Mouse (Mus musculus): Measurements from ENCODE around the gene Cfap126.
A peak's percentile ranks its signal among the peaks of the same experiment; 100 is the strongest.

Cfap126 gene

DNA sequence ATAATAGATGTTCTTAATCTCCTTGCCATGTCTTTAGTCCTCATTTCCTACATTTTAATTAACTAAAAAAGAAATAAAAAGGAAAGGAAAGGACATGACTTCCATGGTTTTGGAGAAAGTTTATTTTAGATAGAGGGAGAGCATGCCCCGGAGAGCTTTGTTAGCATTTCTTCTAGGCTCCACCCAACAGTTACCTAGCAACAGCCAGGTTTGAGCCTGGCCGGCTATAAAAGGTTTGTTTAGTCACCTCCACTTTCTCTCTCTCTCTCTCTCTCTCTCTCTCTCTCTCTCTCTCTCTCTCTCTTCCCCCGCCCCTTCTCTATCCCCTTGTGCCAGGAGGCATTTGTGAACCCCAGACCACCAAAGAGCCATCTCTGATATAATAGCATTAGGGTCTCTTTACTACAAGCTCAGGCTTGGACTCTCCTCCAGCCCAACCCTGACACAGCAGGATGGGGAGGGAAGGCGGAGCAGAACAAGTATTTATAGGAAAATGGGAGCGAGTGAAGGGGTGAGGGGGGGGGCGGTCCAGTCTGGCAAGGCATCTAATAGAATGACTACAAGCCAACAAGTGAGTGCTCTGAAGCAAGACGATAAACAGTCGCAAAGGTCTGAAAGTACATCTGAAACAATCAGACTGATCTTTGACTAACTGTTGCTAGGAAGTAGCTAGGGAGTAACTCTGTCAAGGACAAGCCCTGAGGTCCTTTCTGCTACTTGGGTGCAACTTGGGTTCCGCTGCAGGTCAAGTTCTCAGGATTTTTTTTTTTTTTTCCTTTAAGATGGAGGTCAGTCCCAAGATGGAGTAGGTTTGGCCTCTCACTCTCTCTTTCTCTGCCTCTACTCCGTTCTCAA is 17.4 kb upstream of the Cfap126 start:
- peak; percentile 53 for DNase-seq

DNA sequence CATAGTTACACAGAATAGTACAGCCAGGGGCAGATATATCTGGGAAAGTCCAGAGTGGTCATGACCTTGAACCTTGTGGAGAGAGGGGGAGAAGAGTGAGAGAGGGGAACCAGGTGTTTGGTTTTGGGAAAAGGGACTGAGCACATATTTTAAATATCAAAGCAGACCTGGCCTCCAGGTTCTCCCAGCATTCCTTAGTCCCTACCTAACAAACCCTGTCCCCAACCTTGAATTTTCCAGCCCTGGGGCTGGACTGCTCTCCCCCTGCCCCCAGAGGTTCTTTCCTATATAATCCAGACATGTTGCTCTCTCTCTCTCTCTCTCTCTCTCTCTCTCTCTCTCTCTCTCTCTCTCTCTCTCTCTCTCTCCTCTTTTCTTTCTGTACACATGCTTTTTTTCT is 16.6 kb upstream of the Cfap126 start:
- DNase-seq, result no peak

DNA sequence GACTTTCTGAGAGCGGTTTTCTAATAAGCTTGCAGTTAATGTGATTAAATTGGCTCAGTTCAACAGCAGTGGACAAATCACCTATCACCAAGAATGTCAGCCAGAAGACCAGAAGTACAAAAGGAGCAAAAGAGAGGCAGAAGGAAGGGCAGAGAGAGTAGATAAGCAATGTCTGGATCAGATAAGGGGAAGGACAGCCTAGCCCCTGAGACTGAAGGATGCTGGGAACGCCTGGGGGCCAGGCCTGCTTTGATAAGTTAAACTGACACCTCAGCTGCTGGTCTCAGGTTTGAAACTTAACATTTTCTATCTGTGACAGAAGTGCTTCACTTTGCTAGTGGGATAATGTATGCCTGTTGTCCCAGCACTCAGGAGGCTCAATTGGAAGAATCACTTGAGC is 16.1 kb upstream of the Cfap126 start:
- no peak for DNase-seq

DNA sequence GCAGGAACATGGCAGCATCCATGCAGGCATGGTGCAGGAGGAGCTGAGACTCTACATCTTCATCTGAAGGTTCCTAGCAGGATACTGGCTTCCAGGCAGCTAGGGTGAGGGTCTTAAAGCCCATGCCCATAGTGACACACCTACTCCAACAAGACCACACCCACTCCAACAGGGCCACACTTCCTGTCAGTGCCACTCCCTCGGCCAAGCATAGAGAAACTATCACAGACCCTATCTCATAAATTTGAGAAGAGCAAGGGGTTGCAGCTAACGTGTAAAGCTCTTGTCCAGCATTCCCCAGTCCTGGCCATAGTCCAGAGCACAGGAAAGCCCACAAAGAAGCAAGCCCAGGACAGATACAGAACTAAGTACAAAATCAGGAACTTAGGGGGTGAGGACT is 12.7 kb upstream of the Cfap126 start:
- no peak for DNase-seq

DNA sequence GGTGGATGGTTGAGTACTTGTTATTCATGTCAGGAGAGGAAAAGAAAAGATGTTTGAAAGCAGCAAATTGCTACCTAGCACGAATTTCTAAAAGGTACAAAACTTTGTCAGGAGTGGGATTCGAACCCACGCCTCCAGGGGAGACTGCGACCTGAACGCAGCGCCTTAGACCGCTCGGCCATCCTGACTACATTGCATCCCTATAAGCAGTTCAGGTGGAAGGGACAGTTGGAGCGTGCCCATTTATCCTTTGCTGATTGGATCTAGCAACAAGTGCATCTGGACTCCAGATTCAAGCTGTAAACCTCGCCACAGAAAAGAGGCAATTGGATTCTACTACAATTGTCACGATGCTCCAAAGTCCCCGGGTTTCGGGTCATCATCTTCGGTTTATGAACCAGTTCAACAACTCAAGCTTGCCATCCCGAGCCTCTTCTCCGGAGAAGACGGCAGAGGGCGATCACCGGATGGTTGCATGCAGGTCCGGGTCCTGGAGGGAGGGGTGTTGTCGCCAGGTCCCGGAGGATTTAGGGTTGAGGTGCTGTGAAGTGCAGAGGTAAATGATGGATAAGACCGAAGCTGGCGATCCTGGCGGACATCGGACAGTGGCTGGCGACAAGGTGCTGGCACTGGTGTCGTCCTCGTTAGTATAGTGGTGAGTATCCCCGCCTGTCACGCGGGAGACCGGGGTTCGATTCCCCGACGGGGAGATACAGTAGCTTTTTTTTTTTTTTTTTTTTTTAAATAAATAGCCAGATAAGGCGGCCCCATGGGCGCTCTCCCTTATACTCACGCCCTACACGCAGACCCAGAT is 11.8 kb upstream of the Cfap126 start:
- DNase-seq, result peak; percentile 90

DNA sequence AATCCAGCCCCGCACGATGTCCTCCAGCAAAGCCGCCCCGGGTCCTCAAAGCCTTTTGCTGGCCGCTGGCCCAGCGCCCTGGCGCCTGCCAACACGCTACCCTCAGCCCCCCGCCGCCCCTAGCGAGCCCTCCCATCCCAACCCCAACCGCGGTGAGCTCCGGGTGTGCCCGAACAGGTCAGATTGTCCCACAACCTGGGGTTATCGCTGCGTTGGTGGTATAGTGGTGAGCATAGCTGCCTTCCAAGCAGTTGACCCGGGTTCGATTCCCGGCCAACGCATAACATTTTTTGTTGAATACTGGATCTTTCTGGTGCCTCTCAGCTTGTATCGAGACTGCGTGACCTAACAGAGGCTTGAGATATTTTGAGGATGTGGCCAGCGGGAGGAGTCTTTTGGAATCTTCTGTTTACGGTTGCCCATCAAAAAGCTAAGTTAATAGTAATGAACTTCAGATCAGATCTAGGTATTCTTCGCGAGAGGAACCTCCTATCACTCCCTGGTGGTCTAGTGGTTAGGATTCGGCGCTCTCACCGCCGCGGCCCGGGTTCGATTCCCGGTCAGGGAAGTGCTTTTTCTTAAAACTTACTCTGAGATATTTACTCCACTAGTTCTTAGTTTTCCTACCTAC is 11.1 kb upstream of the Cfap126 start:
- peak; percentile 90 for DNase-seq

DNA sequence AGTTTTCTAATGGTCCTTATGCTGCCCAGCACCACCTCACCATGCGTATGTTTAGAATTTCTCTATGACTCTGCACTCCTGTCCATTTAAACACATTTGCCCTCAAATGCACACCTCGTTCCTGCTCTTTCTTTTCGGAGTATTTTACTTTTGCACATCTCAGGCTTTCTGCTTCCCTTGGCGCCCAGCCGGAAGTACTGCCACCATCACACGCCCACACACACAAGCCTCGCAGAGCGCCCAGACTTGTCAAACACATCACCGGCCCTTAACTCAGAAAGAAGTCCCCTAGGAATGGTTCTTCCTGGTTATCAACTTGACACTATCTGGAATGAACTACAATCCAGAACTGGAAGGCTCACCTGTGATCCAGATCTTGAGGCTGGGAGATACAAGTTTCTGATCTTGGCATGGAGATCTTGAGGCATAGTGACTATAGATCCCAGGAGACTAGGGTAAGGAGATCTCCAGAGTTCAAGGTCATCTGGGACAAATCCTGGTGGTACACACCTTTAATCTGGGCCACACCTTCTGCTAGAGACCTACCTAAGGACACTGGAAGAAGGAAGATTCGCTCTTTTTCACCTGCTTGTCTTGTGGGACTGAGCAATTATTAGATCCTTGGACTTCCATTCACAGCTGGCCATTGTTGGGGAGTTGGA is 10.4 kb upstream of the Cfap126 start:
- no peak for DNase-seq

DNA sequence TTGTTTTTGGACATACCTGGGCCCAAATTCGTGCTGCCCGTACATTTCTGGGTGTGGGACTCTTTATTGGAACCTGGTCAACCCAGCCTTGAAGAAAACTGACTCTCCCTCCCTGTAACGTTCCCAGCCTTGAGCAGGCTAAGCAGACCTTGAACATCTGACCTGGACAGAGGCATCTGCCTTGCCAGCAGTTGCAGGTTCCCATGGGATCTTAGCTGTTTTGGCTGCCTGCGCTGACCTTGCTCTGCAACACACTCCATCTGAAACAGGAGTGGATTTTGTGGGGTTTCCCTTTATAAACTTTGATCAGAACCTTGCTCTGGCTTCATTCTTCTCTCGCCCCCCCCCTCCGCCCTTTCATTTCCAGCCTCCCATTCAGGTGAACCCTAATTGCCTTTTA is 8.5 kb upstream of the Cfap126 start:
- no peak for DNase-seq

DNA sequence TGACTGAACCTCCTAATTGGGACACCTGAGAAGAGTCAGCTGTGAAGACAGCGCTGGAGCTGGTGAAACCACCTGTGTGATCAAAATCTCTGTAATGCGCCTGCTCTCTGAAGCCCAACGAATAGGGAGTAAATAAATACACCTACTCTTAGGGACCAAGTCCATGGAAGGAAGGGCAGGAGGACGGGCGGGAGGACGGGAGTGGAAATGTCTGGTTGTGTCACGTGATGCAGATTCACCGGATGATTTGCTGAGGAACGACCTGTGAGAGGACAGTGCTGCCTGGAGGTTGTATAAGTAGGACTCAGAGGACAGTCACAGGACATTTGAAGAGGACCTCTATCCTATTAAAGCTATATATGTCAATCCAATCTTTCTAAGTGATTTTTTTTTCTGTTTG is 4.1 kb upstream of the Cfap126 start:
- no peak for DNase-seq

DNA sequence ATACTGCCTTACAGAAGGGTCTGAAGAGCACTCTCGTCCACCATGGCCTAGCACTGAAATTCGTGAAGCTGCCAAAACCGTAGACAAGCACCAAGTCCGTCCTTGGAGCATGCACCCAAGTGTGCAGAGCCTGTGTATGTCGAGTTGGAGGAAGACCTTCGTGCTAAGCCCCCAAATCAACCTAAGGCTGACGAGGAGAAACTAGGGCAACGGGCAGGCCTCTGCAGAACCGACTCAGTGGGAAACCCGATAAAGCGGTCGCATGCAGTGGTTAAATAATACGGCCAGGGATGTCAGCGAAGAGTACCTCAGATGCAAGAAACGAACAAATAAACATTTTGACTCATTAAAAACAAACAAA is 3.1 kb upstream of the Cfap126 start:
- no peak for DNase-seq

DNA sequence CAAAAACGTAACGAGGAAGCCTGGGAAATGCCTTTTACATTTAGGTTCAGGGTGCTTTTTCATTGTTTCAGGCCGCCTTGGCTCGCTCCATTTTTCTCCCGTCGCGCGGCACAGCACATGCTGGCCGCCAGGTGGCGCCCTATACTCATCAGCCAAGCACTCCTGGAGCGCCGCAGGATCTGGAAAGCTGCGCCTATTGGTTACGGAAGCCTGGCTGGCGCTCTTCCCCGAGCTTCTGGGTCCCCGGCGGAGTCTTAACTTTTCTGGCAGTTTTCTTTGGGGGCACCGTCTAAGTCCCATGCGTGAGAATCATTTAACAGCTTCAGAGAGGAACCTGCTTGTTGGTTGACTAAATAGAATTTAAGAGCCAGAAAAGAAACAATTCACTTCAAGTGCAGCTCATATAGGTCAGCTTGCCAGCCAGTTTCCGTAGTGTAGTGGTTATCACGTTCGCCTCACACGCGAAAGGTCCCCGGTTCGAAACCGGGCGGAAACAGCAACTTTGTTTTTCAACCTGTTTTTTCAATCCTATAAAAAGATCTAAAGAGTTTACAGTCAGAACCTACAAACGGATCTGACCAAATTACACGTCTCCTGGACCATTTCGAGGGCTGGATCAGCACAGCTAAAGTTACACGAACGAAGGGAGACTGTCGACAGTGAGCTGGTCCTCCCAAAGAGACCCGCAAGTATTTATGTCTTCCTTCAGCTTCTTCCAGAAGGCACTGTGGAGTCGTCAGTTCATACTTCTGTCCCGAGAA is 2.5 kb upstream of the Cfap126 start:
- peak; percentile 97 for DNase-seq

DNA sequence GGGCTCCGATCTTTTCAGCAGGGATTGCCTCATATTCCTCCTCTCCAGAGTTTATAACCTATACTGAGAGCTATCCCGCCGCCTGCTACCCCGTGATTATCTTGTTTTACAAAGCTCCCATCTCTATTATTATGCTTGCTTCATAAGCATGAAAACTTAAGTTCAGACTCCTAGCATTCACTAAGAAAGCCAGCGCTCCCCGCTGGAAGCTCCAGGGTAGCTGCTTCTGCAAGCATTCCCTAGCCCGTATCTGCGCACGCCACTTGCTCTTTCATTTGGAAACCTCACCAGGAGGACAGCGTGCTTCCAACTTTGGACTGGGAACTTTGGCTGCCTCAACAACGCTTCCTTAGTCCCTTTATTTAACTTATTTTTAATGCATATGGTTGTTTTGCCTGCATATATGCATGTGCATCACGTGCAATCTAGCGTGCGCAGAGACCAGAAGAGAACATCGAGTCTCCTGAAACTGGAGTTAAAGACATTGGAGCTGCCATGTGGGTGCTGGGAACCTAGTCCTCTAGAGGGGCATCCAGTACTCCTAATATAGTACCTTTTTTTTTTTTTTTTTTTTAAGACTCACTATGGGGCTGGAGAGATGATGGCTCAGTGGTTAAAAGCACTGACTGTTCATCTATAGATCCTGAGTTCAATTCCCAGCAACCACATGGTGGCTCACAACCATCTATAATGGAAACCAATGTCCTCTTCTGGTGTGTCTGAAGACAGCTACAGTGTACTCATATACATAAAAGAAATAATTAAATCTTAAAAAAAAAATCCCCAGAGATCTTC is 1.7 kb upstream of the Cfap126 start:
- DNase-seq, result peak; percentile 69

DNA sequence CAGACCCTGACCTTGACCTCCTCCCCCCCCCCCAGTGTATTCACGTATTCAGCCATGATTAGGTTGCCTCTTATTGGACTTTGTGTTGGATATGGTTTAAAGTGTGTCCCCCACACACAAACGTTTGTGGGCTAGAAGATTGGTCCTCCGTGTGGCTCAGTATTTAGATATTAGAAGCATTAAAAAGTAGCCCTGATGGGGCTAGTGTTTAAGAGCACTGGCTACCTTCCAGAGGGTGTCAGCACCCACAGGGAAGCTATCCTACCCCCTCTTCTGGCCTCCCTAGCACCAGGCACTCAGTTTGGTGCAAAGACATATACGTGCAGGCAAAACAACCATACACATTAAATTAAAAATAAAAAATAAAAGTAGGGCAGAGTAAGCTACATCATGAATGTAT is 732 bp upstream of the Cfap126 start:
- DNase-seq, result no peak

DNA sequence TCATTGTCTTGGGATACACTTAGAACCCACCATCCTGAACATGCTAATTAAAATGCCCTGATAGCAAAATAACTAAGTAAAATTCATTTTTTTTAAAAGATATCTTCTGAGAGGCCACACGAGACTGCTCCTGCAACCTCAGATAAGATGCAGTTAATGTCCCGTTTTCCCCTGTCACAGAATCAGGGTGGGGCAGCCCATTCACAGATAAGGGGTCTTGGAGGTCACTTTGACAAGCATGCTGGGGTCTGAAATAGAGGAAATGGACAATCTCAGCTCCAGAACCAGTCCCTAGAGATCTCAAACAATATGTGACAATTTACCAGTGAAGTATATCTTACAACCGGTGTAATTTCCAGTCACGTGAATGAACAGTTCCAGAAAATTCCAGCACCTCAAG is 2.6 kb downstream of the Cfap126 start:
- DNase-seq, result no peak

DNA sequence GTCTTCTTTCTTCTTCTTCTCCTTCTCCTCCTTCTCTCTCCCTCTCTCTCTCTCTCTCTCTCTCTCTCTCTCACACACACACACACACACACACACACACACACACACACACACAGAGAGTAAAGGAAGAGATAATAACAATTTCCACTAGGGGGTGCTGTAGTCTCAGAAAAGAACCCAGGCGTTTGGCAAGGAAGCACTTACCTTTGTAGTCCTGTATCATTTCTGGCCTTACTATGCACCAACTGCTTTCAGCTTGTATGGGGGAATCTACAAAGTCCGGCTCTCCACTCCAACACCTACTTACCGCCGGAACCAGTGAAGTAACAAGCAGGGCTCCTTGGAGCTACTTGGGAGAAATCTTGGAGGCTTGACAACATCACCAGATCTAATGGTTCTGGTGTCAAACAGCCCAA is 4.6 kb downstream of the Cfap126 start:
- DNase-seq, result peak; percentile 88

DNA sequence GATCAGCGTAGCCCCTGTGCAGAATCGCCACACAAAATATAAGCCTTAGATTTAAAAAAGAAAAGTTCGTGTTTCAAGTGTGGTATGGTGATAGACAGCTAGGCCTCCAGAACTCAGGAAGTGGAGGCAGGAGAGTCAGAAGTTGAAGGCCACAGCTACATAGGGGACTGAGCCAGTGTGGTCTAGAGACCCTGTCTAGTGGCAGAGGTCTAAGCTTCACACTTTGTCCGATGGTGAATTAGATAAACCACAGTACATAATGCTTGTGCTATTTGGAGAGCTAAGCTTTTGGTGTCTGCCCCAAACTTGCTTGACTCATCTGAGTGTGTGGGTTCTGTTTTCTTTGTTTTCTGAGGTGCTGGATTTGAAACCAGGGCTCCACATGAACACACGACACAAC is 5.3 kb downstream of the Cfap126 start:
- DNase-seq, result no peak

DNA sequence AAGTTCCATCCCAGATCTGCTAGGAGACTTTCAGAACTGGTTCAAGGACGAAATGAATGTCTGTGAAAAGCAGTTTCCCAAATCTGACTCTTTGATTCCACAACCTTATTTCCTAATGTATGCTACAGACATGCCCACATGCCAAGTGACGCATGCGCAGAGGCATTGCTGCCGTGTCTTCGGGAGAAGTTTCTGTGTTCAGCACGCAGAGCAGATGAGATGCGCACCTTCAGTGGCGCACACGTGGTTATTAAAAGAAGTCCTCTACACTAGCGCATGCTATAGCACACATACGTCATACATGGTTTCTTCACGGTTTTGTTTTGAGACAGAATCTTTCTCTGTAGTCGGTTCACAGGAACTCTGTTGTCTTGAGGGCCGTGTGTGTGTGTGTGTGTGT is 5.7 kb downstream of the Cfap126 start:
- DNase-seq, result no peak

DNA sequence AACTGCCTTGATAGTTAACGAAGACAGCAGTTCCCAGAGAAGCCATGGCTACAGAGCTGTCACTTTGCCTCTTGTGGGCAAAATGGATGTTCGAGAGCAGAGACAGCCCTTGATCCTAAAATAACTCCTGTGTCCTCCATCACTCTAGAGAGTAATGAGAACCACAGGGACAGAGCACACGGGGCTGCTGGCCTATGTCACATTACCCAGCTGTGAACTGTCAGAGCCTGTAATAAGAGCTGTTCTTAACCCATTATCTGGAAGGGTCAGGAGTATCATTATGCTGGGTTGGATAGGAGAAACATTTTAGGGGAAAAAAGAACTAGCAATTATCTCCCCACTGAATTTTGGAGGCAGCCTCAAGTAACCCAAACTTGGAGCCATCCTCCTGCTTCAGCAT is 7.2 kb downstream of the Cfap126 start:
- no peak for DNase-seq

DNA sequence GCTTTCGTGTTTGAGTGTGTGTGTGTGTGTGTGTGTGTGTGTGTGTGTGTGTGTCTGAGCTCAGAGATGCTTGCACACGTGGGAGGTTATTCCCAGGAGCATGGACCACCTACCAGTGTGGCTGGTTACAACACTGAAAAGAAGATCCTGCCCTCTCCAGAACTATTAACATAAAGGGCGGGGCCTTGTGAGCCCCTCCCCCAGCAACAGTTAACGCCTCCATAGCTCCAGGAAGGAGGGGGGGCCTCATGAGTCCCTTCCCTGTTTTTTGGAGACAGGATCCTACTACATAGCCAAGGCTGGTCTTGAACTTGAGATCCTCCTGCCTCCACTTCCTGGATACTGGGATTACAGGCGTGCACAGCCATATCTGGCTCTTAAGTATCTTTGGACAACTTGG is 8.1 kb downstream of the Cfap126 start:
- no peak for DNase-seq

DNA sequence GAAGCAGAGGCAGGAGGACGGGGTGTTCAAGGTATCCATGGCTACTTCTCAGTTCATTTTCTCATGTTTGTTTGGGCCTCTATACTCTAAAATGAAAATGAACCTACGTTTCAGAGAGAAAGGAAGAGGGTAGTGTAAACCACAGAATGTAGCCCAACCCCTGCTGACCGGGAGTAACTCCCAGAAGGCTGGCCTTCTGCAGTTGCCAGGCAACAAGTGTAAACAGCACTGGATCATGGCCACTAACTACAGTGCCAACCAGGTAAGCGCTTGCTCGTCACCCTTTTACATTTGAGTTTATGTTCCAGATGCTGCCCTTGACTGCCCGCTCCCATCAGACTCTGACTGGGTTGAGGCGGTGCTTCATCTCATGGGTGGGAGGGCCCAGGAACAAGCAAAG is 9.2 kb downstream of the Cfap126 start:
- DNase-seq, result peak; percentile 74

DNA sequence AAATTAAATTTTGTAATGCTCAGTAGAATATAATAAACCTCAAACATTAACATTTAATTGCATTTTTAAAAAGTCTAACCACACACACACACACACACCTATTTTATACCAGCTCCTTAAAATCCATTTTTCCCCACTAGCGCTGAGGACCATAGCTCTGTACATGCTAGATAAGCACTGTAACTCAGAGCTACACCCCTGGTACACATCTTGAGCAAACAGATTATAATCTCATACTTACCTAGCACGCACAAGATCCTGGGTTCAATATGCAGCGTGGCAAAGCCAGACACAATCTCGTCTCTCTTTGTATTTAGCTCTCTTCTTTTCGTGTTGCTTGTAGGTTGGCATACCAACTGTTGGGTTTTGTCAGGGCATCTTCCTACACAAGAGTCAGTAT is 10.7 kb downstream of the Cfap126 start:
- no peak for DNase-seq

DNA sequence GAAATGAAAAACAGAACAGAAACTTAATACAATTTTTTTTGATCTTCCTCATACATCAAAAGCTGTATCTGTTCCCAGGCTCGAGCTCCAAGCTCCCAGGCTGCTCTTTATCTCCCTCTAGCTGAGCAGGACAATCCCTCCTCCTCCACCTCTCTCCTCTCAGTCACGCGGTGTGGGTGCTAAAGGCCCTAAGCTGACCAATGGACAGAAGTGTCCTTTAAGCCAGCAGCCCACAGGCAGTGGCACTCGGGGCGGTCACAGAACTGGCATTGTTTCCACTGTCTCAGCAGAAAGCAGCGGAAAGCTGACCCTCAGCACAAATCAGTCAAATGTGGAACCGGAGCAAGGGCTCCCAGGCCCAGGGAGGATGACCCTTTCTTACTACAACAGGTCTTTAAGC is 15.5 kb downstream of the Cfap126 start:
- no peak for DNase-seq

Data from lung, postnatal 36 days (tissue).